Mouse (Mus musculus): ENCODE data around the gene Rspo1. TPM values are rescaled to one million over a fixed set of nuclear protein-coding genes. Genes with fewer than 3 reads are reported as not detected.

Rspo1 gene
- polyA plus RNA-seq, 1 experiment from 2014 or later = 4.8 TPM

- no peaks in the 10 kb centered on the region for H3K36me3 ChIP-seq
- H3K9me3 ChIP-seq (replicated peaks) = no peaks in the 10 kb centered on the region
- H3K27me3 ChIP-seq (ENCODE audit: low read depth, poor library complexity, severe bottlenecking) = peaks cover 95% of the 10 kb centered on the region
- 74% methylated on average over 8 of the region's 8 CpGs for WGBS
- no peak for DNase-seq (ENCODE audit: low spot score)
- no peak overlapping the region for H3K27ac ChIP-seq
- H3K4me1 ChIP-seq = peaks cover 5% of the 10 kb centered on the region
- no peak overlapping the region for H3K4me3 ChIP-seq
Measured at GRCm38 (mm10) chr4:125008712-125009111, 22.5 kb downstream of the Rspo1 start.

- Histone ChIP-seq H3K27me3 (ENCODE audit: low read depth, poor library complexity, severe bottlenecking) (peaks cover 92% of the 10 kb centered on the region), H3K4me3 (no peak within 1 kb of the TSS)
Measured at GRCm38 (mm10) chr4:125015806-125016635, 29.8 kb downstream of the Rspo1 start, which contains the start of gene Gnl2. Gnl2 (plus strand) TSS chr4:125016585.

GRCm38 (mm10) chr4:125017431-125017830, 31.2 kb downstream of the Rspo1 start:
- H3K9me3 ChIP-seq (replicated peaks) = no peaks in the 10 kb centered on the region
- no peak overlapping the region for H3K27ac ChIP-seq
- no peaks in the 10 kb centered on the region for H3K36me3 ChIP-seq
- H3K4me1 ChIP-seq = no peaks in the 10 kb centered on the region
- DNase-seq (ENCODE audit: low spot score) = no peak
- H3K27me3 ChIP-seq (ENCODE audit: low read depth, poor library complexity, severe bottlenecking) = peaks cover 93% of the 10 kb centered on the region
- H3K4me3 ChIP-seq = no peak overlapping the region
- WGBS = 88% methylated on average over 11 of the region's 11 CpGs

More at GRCm38 (mm10) chr4:125015806-125016635, 29.8 kb downstream of the Rspo1 start, which contains the start of gene Gnl2:
- Histone ChIP-seq H3K27ac (no peak within 1 kb of the TSS), H3K4me1 (no peaks in the 10 kb centered on the region), H3K9me3 (replicated peaks) (no peaks in the 10 kb centered on the region), H3K36me3 (no peaks in the 10 kb centered on the region)
- no peak for DNase-seq (ENCODE audit: low spot score)
- WGBS = 88% methylated on average over 10 of the region's 10 CpGs

GRCm38 (mm10) chr4:125020780-125021538, 34.7 kb downstream of the Rspo1 start:
- H3K4me1 ChIP-seq = no peaks in the 10 kb centered on the region
- 37% methylated on average over 11 of the region's 11 CpGs for WGBS
- peaks cover 93% of the 10 kb centered on the region for H3K27me3 ChIP-seq (ENCODE audit: low read depth, poor library complexity, severe bottlenecking)
- H3K9me3 ChIP-seq (replicated peaks) = no peaks in the 10 kb centered on the region
- H3K36me3 ChIP-seq = no peaks in the 10 kb centered on the region
- DNase-seq (ENCODE audit: low spot score) = peak; percentile 40
- H3K4me3 ChIP-seq = no peak overlapping the region
- H3K27ac ChIP-seq = no peak overlapping the region

- no peaks in the 10 kb centered on the region for H3K9me3 ChIP-seq (replicated peaks)
- H3K27ac ChIP-seq = peak overlapping the region; percentile 89
- WGBS = under 1% methylated on average over 50 of the region's 50 CpGs
- H3K4me3 ChIP-seq = peak overlapping the region; percentile 99
- peaks cover 18% of the 10 kb centered on the region for H3K4me1 ChIP-seq
- H3K36me3 ChIP-seq = peaks cover 30% of the 10 kb centered on the region
- peaks cover 34% of the 10 kb centered on the region for H3K27me3 ChIP-seq (ENCODE audit: low read depth, poor library complexity, severe bottlenecking)
- DNase-seq (ENCODE audit: low spot score) = peak; percentile 99
Measured at GRCm38 (mm10) chr4:125029891-125030614, 43.8 kb downstream of the Rspo1 start.

- 94% methylated on average over 4 of the region's 4 CpGs for WGBS
- H3K9me3 ChIP-seq (replicated peaks) = no peaks in the 10 kb centered on the region
- H3K36me3 ChIP-seq = peaks cover 71% of the 10 kb centered on the region
- no peak overlapping the region for H3K4me3 ChIP-seq
- peaks cover 16% of the 10 kb centered on the region for H3K4me1 ChIP-seq
- H3K27ac ChIP-seq = no peak overlapping the region
- no peak for DNase-seq (ENCODE audit: low spot score)
- H3K27me3 ChIP-seq (ENCODE audit: low read depth, poor library complexity, severe bottlenecking) = no peaks in the 10 kb centered on the region
Measured at GRCm38 (mm10) chr4:125034341-125034740, 48.1 kb downstream of the Rspo1 start.

GRCm38 (mm10) chr4:125044454-125044853, 58.2 kb downstream of the Rspo1 start:
- 91% methylated on average over 7 of the region's 7 CpGs for WGBS
- H3K36me3 ChIP-seq = peaks cover 99% of the 10 kb centered on the region
- no peak overlapping the region for H3K27ac ChIP-seq
- H3K4me3 ChIP-seq = no peak overlapping the region
- no peak for DNase-seq (ENCODE audit: low spot score)
- no peaks in the 10 kb centered on the region for H3K9me3 ChIP-seq (replicated peaks)
- H3K27me3 ChIP-seq (ENCODE audit: low read depth, poor library complexity, severe bottlenecking) = no peaks in the 10 kb centered on the region
- H3K4me1 ChIP-seq = no peaks in the 10 kb centered on the region

GRCm38 (mm10) chr4:125055385-125055784, 69.2 kb downstream of the Rspo1 start:
- peaks cover 45% of the 10 kb centered on the region for H3K27me3 ChIP-seq (ENCODE audit: low read depth, poor library complexity, severe bottlenecking)
- H3K4me3 ChIP-seq = no peak overlapping the region
- no peak for DNase-seq (ENCODE audit: low spot score)
- H3K9me3 ChIP-seq (replicated peaks) = no peaks in the 10 kb centered on the region
- peaks cover 59% of the 10 kb centered on the region for H3K36me3 ChIP-seq
- WGBS = 93% methylated on average over 9 of the region's 9 CpGs
- H3K4me1 ChIP-seq = peaks cover 39% of the 10 kb centered on the region
- no peak overlapping the region for H3K27ac ChIP-seq

- no peaks in the 10 kb centered on the region for H3K9me3 ChIP-seq (replicated peaks)
- peak overlapping the region; percentile 57; the same call in 1 of the 2 replicates for H3K27ac ChIP-seq
- 48% methylated on average over 4 of the region's 4 CpGs for WGBS
- H3K27me3 ChIP-seq (ENCODE audit: low read depth, poor library complexity, severe bottlenecking) = peaks cover 46% of the 10 kb centered on the region
- no peak overlapping the region for H3K4me3 ChIP-seq
- H3K36me3 ChIP-seq = peaks cover 49% of the 10 kb centered on the region
- DNase-seq (ENCODE audit: low spot score) = peak; percentile 47
- peaks cover 39% of the 10 kb centered on the region for H3K4me1 ChIP-seq
Measured at GRCm38 (mm10) chr4:125056476-125056875, 70.2 kb downstream of the Rspo1 start.

- Histone ChIP-seq H3K27me3 (ENCODE audit: low read depth, poor library complexity, severe bottlenecking) (peaks cover 45% of the 10 kb centered on the region), H3K36me3 (peaks cover 41% of the 10 kb centered on the region), H3K9me3 (replicated peaks) (no peaks in the 10 kb centered on the region), H3K4me1 (peaks cover 39% of the 10 kb centered on the region), H3K4me3 (no peak overlapping the region), H3K27ac (peak overlapping the region; percentile 20; the same call in 1 of the 2 replicates)
- no peak for DNase-seq (ENCODE audit: low spot score)
- 47% methylated on average over 3 of the region's 3 CpGs for WGBS
Measured at GRCm38 (mm10) chr4:125057273-125057672, 71.0 kb downstream of the Rspo1 start.

GRCm38 (mm10) chr4:125058033-125058432, 71.8 kb downstream of the Rspo1 start:
- H3K4me3 ChIP-seq = no peak overlapping the region
- no peak for DNase-seq (ENCODE audit: low spot score)
- WGBS = 60% methylated on average over 5 of the region's 5 CpGs

More at GRCm38 (mm10) chr4:125058033-125058432, 71.8 kb downstream of the Rspo1 start:
- H3K4me1 ChIP-seq = peaks cover 39% of the 10 kb centered on the region
- H3K27ac ChIP-seq = no peak overlapping the region
- H3K9me3 ChIP-seq (replicated peaks) = no peaks in the 10 kb centered on the region
- H3K36me3 ChIP-seq = peaks cover 33% of the 10 kb centered on the region
- peaks cover 42% of the 10 kb centered on the region for H3K27me3 ChIP-seq (ENCODE audit: low read depth, poor library complexity, severe bottlenecking)

All from limb, embryonic 10.5 days (tissue).